Mouse (Mus musculus): ENCODE measurements around the gene Csnk2a2. TPM values are rescaled to one million over a fixed set of nuclear protein-coding genes. Genes with fewer than 3 reads are reported as not detected.

Csnk2a2 gene
- polyA plus RNA-seq, 1 experiment from 2014 or later, result 17.5 TPM

Other genes starting within 250 kb of the Csnk2a2 start
- gene Cngb1, start 183.5 kb downstream of the Csnk2a2 start, polyA plus RNA-seq (2014; fragmentation: Nextera tagmentation; extraction: Ambion mirVana), result 0.30 and 0.81 TPM in 2 replicates
- gene Tepp, start 179.5 kb downstream of the Csnk2a2 start, polyA plus RNA-seq (2014; fragmentation: Nextera tagmentation; extraction: Ambion mirVana), result not detected in 2 replicates
- gene Zfp319, start 158.1 kb downstream of the Csnk2a2 start, polyA plus RNA-seq (2014; fragmentation: Nextera tagmentation; extraction: Ambion mirVana), result 7.7 and 8.2 TPM in 2 replicates
- gene Usb1, start 157.8 kb downstream of the Csnk2a2 start, polyA plus RNA-seq (2014; fragmentation: Nextera tagmentation; extraction: Ambion mirVana), result 39.0 and 41.6 TPM in 2 replicates
- gene Mmp15, start 137.8 kb downstream of the Csnk2a2 start, polyA plus RNA-seq (2014; fragmentation: Nextera tagmentation; extraction: Ambion mirVana), result 21.4 and 22.2 TPM in 2 replicates
- 157 and 159 TPM in 2 replicates for gene Cfap20, start 55.2 kb downstream of the Csnk2a2 start, polyA plus RNA-seq (2014; fragmentation: Nextera tagmentation; extraction: Ambion mirVana)
- gene Ccdc113, start 44.0 kb upstream of the Csnk2a2 start, polyA plus RNA-seq (2014; fragmentation: Nextera tagmentation; extraction: Ambion mirVana), result 0.27 TPM in 1 of 2 replicates, not detected in the other
- not detected in 2 replicates for gene Prss54, start 86.3 kb upstream of the Csnk2a2 start, polyA plus RNA-seq (2014; fragmentation: Nextera tagmentation; extraction: Ambion mirVana)
- 18.6 and 21.1 TPM in 2 replicates for gene Gins3, start 143.4 kb upstream of the Csnk2a2 start, polyA plus RNA-seq (2014; fragmentation: Nextera tagmentation; extraction: Ambion mirVana)
- 21.3 and 22.1 TPM in 2 replicates for gene Ndrg4, start 186.9 kb upstream of the Csnk2a2 start, polyA plus RNA-seq (2014; fragmentation: Nextera tagmentation; extraction: Ambion mirVana)
- 21.5 and 22.8 TPM in 2 replicates for gene Setd6, start 225.8 kb upstream of the Csnk2a2 start, polyA plus RNA-seq (2014; fragmentation: Nextera tagmentation; extraction: Ambion mirVana)